Mouse (Mus musculus) liver, embryonic 14.5 days (tissue): ENCODE data around the gene Rps2. TPM values are rescaled to one million over a fixed set of nuclear protein-coding genes. Genes with fewer than 3 reads are reported as not detected.
"Not testable (repeated sequence)": the region's sequence is repeated elsewhere in the genome, so short reads cannot be mapped to it uniquely, and the experiment has no call there.

Source experiments
- ATAC-seq: fragments of 200-750 bp; cut with Nextera tagmentation; 2 replicates; pipeline ENCODE4 v1.8.0; 2017; ENCODE audit warnings: moderate number of reproducible peaks, mild to moderate bottlenecking, moderate library complexity; ENCODE audit not compliant: insufficient read depth
- DNase-seq, 3 experiments: peaks; one replicate each; pipeline ENCODE4 v3.0.0-alpha.2; 2012 to 2013; ENCODE audit warnings: low read depth in 3 of 3, low spot score in 3 of 3
- H3K27ac ChIP-seq: fragments of 300-500 bp; sonication (generic); 2 replicates; pipeline ENCODE4 v1.5.1; 2014; ENCODE audit warnings: moderate library complexity, mild to moderate bottlenecking, control low read depth, inconsistent platforms
- H3K27me3 ChIP-seq: fragments of 300-500 bp; sonication (generic); 2 replicates; pipeline ENCODE4 v1.6.1; 2014; ENCODE audit warnings: mild to moderate bottlenecking, low read length, moderate library complexity; ENCODE audit not compliant: control insufficient read depth, insufficient read depth
- H3K36me3 ChIP-seq: fragments of 300-500 bp; sonication (generic); replicated peaks from 2 replicates; pipeline ENCODE4 v1.6.1; 2014; ENCODE audit warnings: low read depth; ENCODE audit not compliant: control insufficient read depth, insufficient read depth
- H3K4me1 ChIP-seq, 2 experiments: fragments of 200-500 bp in 1 of 2; fragments of 300-500 bp in 1 of 2; sonication (generic) in 1 of 2; replicated peaks; 2 replicates each; pipeline ENCODE4 v1.6.1; 2012 to 2014; ENCODE audit warnings: antibody characterized with exemption in 1 of 2, inconsistent platforms in 1 of 2, low read length in 1 of 2; ENCODE audit not compliant: control insufficient read depth in 2 of 2, insufficient read depth in 2 of 2
- H3K4me2 ChIP-seq: fragments of 300-500 bp; sonication (generic); 2 replicates; pipeline ENCODE4 v1.6.1; 2014; ENCODE audit warnings: low read depth, mild to moderate bottlenecking, control low read depth, moderate library complexity
- H3K4me3 ChIP-seq, 2 experiments: fragments of 200-500 bp in 1 of 2; fragments of 300-500 bp in 1 of 2; sonication (generic) in 1 of 2; 2 replicates each; pipeline ENCODE4 v1.5.1; 2012 to 2014; ENCODE audit warnings: low read depth in 2 of 2, low read length in 2 of 2, mild to moderate bottlenecking in 2 of 2, control low read depth in 1 of 2, inconsistent platforms in 1 of 2, moderate library complexity in 1 of 2; ENCODE audit not compliant: insufficient read depth in 1 of 2
- H3K9ac ChIP-seq: fragments of 300-500 bp; sonication (generic); replicated peaks from 2 replicates; pipeline ENCODE4 v1.6.1; 2014; ENCODE audit warnings: mild to moderate bottlenecking, control low read depth, moderate library complexity
- H3K9me3 ChIP-seq: fragments of 300-500 bp; sonication (generic); 2 replicates; pipeline ENCODE4 v1.6.1; 2016; ENCODE audit warnings: low read length, mixed read lengths; ENCODE audit not compliant: control insufficient read depth
- CTCF ChIP-seq: IDR thresholded peaks from 2 replicates; pipeline ENCODE4 v1.5.1; 2016; ENCODE audit warnings: antibody characterized with exemption, low read depth, control low read depth
- EP300 ChIP-seq: IDR thresholded peaks from 2 replicates; pipeline ENCODE4 v1.6.1; 2016; ENCODE audit warnings: antibody characterized with exemption, low read depth
- WGBS: fragments of 180-500 bp; shearing (Covaris S2); extraction: QIAGEN DNeasy Blood & Tissue Kit; methylation state at CpG from one replicate; pipeline ENCODE4 v1.1.7; 2014; ENCODE audit not compliant: insufficient replicate concordance; 5-methylcytosine and 5-hydroxymethylcytosine counted together
- polyA plus RNA-seq, 2 experiments: library from polyadenylated mRNA; depleted of rRNA in 1 of 2; stranded (reverse) in 1 of 2; unstranded in 1 of 2; fragments of >200 nt; fragmentation: Nextera tagmentation in 1 of 2; extraction: Ambion mirVana in 1 of 2; gene quantifications; 2 replicates each; pipeline versions ENCODE4 v1.2.1 to v1.2.3; 2012 to 2014

The Rps2 gene
- polyA plus RNA-seq, 2 experiments, result 1,219 to 2,096 TPM

DNA sequence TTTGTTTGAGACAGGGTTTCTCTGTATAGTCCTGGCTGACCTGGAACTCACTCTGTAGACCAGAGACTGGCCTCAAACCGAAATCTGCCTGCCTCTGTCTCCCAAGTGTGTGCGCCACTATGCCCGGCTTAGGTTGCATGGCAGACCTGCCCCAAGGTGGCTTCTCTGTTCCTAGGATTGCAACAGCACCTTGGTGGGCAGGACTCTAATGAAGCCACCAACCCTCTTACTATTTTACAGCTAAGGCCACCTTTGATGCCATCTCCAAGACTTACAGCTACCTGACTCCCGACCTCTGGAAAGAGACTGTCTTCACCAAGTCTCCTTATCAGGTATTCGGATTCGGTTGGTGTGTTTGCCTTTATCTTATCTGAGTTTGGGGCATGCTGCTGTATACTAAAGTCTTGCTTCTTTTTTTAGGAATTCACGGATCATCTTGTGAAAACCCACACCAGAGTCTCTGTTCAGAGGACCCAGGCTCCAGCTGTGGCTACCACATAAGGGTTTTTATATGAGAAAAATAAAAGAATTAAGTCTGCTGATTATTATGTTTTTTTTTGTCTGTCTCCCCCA lies 3.6 kb downstream of the Rps2 start:
- peaks cover 19% of the 10 kb centered on the region for H3K36me3 ChIP-seq
- 8% methylated on average over 7 of the region's 7 CpGs for WGBS
- ATAC-seq, H3K9me3 ChIP-seq, DNase-seq, H3K27me3 ChIP-seq: not testable (repeated sequence)
- H3K4me2 ChIP-seq, result peak overlapping the region; percentile 92
- peak overlapping the region; percentile 96 for H3K9ac ChIP-seq
- TF ChIP-seq EP300, result 0 out of 2 replicates have a peak, but pooled peaks have one; percentile 11
- peak overlapping the region; percentile 84 for H3K27ac ChIP-seq
- peak overlapping the region; percentile 67 to 96 for H3K4me3 ChIP-seq
- H3K4me1 ChIP-seq, result peaks cover 16 to 23% of the 10 kb centered on the region in 2 experiments

DNA sequence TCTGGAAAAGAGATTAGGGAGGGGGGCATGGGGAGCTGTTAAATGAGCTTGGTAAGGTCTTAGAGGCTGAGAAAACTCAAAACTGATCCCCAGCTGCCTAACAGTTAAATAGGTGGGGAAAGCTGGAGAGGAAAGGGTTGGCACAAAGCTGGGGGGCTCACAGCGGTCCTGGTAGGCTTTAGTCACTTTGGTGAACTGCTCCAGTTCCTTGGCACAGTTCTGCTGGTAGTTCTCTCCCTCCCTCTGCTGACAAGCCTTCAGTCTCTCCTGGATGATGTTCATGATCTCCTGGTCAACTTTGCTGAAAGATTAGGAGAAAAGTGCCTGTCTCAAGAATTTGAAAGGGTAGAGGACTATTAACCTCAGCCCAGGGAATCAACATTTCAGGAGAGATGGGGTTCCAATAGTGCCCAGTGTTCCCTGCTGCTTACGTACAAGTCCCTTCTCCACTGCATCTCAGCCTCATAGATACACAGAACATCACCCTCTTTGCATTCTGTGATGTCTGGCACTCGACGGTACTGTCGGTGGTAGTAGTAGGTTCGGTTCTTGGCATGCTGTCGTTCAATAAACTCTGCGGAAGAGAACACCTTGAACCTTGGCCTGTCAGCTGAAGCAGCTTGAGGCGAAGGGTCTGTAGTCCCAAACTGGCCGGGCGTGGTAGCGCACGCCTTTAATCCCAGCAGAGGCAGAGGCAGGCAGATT lies 4.5 kb downstream of the Rps2 start:
- 11% methylated on average over 13 of the region's 13 CpGs for WGBS
- Histone ChIP-seq H3K9me3 (no peaks in the 10 kb centered on the region), H3K4me1 (peaks cover 16 to 23% of the 10 kb centered on the region in 2 experiments), H3K4me3 (peak overlapping the region; percentile 54 to 96), H3K27me3 (no peaks in the 10 kb centered on the region), H3K9ac (peak overlapping the region; percentile 96), H3K27ac (peak overlapping the region; percentile 84), H3K4me2 (peak overlapping the region; percentile 92), H3K36me3 (peaks cover 19% of the 10 kb centered on the region)
- TF ChIP-seq CTCF, result no peak
- 0 out of 2 replicates have a peak, but pooled peaks have one; percentile 5 for TF ChIP-seq EP300
- no peak for ATAC-seq
- no peak for DNase-seq

DNA sequence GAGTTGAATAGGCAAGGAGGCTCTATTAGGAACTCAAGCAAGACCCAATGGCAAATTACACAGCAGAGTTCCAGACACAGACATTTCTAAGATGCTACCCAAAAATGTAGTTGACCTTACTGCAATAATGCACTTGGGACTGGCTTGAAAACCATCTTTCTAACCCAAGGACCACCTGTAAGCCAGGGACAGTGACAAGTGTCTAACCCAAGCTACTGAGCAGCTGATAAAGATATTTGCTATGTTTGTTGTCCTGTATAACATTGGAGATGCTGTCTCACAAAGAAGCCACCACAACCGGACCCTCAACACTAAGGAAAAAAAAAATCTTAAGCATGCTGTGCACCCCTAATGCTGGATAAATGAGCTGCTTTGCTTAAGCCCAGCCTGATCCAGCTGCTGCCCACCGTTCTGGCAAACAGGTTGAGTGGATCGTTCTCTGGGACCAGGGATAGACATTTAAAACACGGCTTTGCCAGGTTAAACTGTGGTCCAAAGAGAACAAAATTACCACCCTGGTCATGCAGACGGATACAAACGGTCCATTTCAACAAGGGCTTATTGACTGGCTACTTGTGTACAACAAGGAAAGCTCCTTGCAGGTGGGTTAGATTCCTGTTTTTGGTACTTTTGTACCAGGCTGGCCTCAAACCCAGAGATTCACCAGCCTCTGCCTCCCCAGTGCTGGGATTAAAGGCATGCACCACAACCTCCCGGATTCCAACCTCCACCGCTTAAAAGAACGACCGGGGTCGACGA lies 5.4 kb downstream of the Rps2 start:
- no peak for ATAC-seq
- H3K4me1 ChIP-seq, result peaks cover 16 to 23% of the 10 kb centered on the region in 2 experiments
- DNase-seq, result no peak
- peak overlapping the region; percentile 92 for H3K4me2 ChIP-seq
- H3K36me3 ChIP-seq, result peaks cover 19% of the 10 kb centered on the region
- TF ChIP-seq CTCF (no peak), EP300 (no peak)
- peak overlapping the region; percentile 85 to 96 for H3K4me3 ChIP-seq
- H3K27me3 ChIP-seq, result no peaks in the 10 kb centered on the region
- WGBS, result under 1% methylated on average over 12 of the region's 12 CpGs
- H3K9ac ChIP-seq, result peak overlapping the region; percentile 96
- H3K27ac ChIP-seq, result peak overlapping the region; percentile 84
- H3K9me3 ChIP-seq, result no peaks in the 10 kb centered on the region

DNA sequence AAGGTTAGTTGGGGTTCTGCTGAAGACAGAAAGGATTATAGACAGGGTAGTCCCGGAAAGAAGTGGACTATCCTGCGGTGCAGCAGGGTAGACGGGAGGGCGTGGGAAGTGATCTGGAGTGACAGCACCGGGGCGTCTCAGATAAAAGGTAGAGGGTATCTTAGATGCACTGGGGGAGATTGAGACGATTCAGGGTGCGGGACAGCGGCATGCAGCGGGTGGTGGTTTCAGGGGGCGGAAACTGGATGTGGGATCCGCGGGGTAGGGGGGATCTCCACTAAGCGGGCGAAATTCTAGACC lies 5.9 kb downstream of the Rps2 start:
- peak overlapping the region; percentile 96 for H3K9ac ChIP-seq
- peak overlapping the region; percentile 92 for H3K4me2 ChIP-seq
- DNase-seq (no peak), ATAC-seq (peak; percentile 58)
- H3K36me3 ChIP-seq, result peaks cover 19% of the 10 kb centered on the region
- WGBS, result under 1% methylated on average over 15 of the region's 15 CpGs
- no peaks in the 10 kb centered on the region for H3K27me3 ChIP-seq
- H3K4me1 ChIP-seq, result peaks cover 16 to 19% of the 10 kb centered on the region in 2 experiments
- H3K4me3 ChIP-seq, result peak overlapping the region; percentile 85 to 96
- H3K27ac ChIP-seq, result peak overlapping the region; percentile 84
- TF ChIP-seq CTCF (no peak), EP300 (no peak)
- no peaks in the 10 kb centered on the region for H3K9me3 ChIP-seq

DNA sequence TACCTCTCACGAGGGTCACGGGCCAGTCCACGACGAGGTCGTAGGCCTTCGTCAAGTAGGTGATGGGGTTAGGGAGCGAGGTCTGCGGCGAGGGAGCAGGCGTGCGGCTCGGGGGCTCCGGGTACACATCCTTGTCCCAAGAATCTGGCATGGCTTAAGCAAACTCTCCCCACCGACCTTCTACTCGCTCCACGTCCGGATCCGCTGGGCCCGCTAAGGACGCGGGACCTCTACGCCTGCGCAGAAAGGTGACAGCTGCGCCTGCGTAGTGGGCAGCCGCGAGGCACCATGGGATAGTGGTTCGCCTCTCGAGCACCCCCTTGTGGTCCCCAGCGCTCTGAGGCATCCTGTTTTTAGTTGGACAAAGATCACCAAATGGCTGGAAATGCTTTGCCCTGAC lies 6.3 kb downstream of the Rps2 start, which contains the start of gene Ndufb10:
Ndufb10 (minus strand) TSS at position 295 of the 400 bp plus-strand sequence.
- no peaks in the 10 kb centered on the region for H3K27me3 ChIP-seq

More for the DNA sequence above, 6.3 kb downstream of the Rps2 start, which contains the start of gene Ndufb10:
- peak; percentile 85 to 88 (median 87) for DNase-seq
- Histone ChIP-seq H3K9me3 (no peaks in the 10 kb centered on the region), H3K4me1 (peaks cover 16 to 18% of the 10 kb centered on the region in 2 experiments), H3K9ac (peak within 1 kb of the TSS; percentile 96), H3K36me3 (peaks cover 19% of the 10 kb centered on the region), H3K4me2 (peak within 1 kb of the TSS; percentile 92), H3K27ac (peak within 1 kb of the TSS; percentile 84), H3K4me3 (peak within 1 kb of the TSS; percentile 85 to 96)
- TF ChIP-seq EP300, result no peak
- TF ChIP-seq CTCF, result peak; percentile 100
- peak; percentile 72 for ATAC-seq
- 0% methylated on average over 30 of the region's 30 CpGs for whole genome bisulfite sequencing
